Mouse (Mus musculus): ENCODE measurements at regions not wholly inside any gene's neighbourhood (a gene's known extent, or its start where the extent isn't known, plus 50 kb on each side); places are given as distances from the start of the nearest gene placed in this dataset.

DNA sequence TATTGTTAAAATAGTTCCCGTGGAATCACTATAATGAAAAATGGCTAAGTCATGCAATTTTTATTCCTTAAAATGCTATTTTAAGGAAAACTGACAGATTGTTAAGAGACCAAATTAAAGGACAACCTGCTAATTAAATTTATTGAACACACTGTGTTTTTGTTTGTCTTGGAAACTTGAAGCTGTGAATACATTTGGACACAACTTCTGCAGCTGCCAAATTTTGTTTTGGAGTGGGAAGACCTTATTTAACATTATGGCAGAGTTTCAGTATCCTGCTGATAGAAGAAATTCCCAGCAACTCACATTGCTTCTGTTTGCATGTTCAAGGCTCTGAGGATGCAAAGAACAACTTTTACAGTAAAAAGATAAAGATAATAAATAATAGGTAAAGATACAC lies 301.6 kb upstream of the 1700015G11Rik start:
- no peak for DNase-seq (ENCODE audit: low spot score in 2 of 2)

DNA sequence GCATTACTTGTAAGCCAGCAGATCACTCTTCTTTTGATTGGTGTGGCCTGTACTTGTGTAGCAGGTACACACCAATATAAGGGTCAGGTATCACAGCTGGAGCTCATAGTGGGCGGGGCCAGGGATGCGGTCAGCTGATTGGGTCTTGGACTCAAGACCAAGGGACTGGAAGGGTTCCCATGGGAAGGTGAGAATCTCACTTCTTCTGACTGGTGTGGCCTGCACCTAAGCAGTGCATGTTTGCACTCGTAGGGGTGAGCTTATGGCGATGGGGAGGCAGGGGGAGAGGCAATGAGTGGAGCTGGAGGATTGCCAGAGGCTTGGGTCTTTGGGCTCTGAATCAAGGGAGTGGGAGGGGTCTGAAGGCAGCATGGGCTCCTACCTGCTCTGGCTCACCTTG lies 262.7 kb upstream of the 1700015G11Rik start:
- no peak for DNase-seq (ENCODE audit: low spot score in 2 of 2)

DNA sequence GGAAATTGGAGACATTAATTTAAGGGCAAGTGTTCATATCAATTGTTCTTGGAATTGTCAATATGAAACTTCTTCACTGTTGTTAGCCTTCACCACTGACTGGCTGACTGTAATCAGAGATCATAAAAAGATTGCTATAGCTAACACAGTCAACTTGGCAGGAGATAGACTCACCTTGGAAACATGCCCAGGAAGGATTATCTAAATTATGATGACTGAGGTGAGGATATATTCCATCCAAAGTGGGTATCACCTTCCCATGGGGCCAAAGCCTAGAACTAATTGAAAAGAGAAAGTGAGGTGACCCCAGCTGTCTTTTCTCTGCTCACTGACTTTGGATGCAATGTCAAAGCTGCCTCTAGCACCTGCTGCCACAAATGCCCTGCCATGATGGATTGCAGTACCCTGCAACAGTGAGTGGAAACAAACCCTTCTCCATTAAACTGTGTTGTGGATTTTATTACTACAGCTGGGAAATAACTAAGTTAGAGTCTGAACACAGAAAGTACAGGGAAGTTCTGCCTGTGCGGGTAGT lies 240.9 kb upstream of the 1700015G11Rik start:
- peak in 1 of 2 experiments; percentile 3 for DNase-seq (ENCODE audit: low spot score in 2 of 2)

DNA sequence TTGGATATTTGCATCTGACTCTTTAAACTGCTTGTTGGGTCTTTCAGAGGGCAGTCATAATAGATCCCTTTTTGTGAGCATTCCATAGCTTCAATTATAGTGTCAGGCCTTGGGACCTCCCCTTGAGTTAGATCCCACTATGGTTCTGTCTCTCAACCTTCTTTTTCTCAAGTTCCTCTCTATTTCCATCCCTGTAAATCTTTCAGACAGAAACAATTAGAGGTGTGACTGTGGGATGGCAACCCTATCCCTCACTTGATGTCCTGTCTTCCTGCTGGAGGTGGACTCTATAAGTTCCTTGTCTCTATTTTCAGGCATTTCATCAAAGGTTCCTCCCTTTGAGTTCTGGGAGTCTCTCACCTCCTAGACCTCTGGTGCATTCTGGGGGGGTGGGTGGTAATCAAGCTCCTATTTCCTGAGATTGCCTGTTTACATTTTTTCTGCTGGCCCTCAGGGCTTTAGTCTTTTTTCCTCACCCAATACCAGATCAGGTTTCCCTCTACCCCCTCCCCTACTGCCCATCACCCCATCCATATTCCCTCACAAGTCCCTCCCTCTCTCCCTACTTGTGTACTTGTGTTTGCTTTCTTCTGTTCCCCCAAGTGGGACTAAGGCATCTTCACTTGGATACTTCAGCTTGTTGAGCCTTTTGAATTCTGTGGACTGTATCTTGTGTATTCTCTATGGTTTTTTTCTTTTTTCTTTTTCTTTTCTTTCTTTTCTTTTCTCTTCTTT lies 237.1 kb upstream of the 1700015G11Rik start:
- DNase-seq (ENCODE audit: low spot score in 2 of 2): no peak

Data from cerebellum, postnatal 4 days (tissue).